Mouse (Mus musculus) gastrocnemius, postnatal 4 days (tissue): ENCODE measurements around the gene Gm3532. TPM values are rescaled to one million over a fixed set of nuclear protein-coding genes. Genes with fewer than 3 reads are reported as not detected.
"Not testable (repeated sequence)": the region's sequence is repeated elsewhere in the genome, so short reads cannot be mapped to it uniquely, and the experiment has no call there.

Experiments used
- DNase-seq, 2 experiments: peaks; one replicate each; pipeline ENCODE4 v3.0.0; 2021 to 2022; ENCODE audit warnings: low spot score in 2 of 2, mixed read lengths in 2 of 2
- long read RNA-seq, 2 experiments: library from polyadenylated mRNA; stranded (forward); transcript quantifications; one replicate each; pipeline ENCODE4 v2.0.0; 2021
- total RNA-seq, 2 experiments: library from RNA; stranded (reverse); gene quantifications; 2 replicates each; pipeline ENCODE4 v1.2.3; 2021

The Gm3532 gene
- total RNA-seq, result not detected
- long read RNA-seq, experiment 1, result 0 reads
- long read RNA-seq, experiment 2, result 0 reads

- not testable (repeated sequence) for DNase-seq
These were observed at the start of gene Gm3532 for GRCm38 (mm10) chr14:5538196-5538595. TSS of gene Gm3532 (plus strand) at chr14:5538496.

DNA sequence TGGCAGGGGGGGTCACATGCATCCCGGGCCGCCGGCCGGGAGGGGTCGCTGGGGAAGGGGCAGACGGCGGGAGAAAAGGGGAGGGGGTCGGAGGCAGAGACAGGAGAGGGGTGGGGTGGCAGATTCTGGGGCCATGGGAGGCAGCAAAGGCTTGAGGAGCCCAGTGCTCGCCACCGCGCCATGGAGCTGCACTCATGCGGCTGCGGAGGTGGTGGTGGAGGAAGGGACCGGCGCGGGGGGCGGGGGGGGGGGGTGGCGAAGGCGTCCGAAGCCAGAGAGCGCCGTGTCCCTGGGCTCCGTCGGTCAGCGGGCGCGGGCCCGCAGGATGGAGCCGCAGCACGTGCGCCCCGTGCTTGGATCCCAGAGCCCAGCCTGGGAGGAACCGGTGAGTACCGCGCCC, 36.9 kb upstream of the Gm3532 start, which contains the start of gene Gm3488:
Gm3488 (plus strand) TSS at position 301 of the 400 bp plus-strand sequence.
- not testable (repeated sequence) for DNase-seq

Other genes with a start within 250 kb of the Gm3532 start
- not detected for gene Gm3542, start 203.6 kb upstream of the Gm3532 start, total RNA-seq
- gene Gm3500, start 149.4 kb upstream of the Gm3532 start, total RNA-seq, result not detected
- 1 to 10 TPM; 1.6 to 2.3 TPM for gene Gm3194, start 83.0 kb upstream of the Gm3532 start, total RNA-seq
- gene Gm8246, start 60.7 kb upstream of the Gm3532 start, total RNA-seq, result not detected
- not detected for gene Gm3187, start 54.3 kb upstream of the Gm3532 start, total RNA-seq
- gene Gm3488, start 36.8 kb upstream of the Gm3532 start, total RNA-seq, result 1 to 10 TPM; 1.3 to 1.7 TPM
- not detected for gene Gm8265, start 94.5 kb downstream of the Gm3532 start, total RNA-seq
- gene Gm9603, start 149.0 kb downstream of the Gm3532 start, total RNA-seq, result not detected
- 1 to 10 TPM in 1 of 2 experiments, under 1 TPM in 1; 0.88 to 1.2 TPM for gene Gm3373, start 203.1 kb downstream of the Gm3532 start, total RNA-seq